Mouse (Mus musculus) thymus, adult 2 months (tissue): ENCODE results near the gene Hcls1.

Experiments
- CTCF ChIP-seq: fragments of 200-500 bp; IDR thresholded peaks from 2 replicates; pipeline ENCODE4 v1.5.1; 2012; ENCODE audit warnings: mild to moderate bottlenecking, control low read depth, low read length, moderate library complexity, borderline replicate concordance; ENCODE audit not compliant: control insufficient read depth, poor library complexity, insufficient read depth; ENCODE audit errors: extremely low read depth
- POLR2A ChIP-seq: fragments of 200-500 bp; IDR thresholded peaks from 2 replicates; pipeline ENCODE4 v1.6.1; 2012; ENCODE audit warnings: mild to moderate bottlenecking, low read length, control low read depth, moderate library complexity; ENCODE audit not compliant: control insufficient read depth, poor library complexity, insufficient read depth; ENCODE audit errors: extremely low read depth

DNA sequence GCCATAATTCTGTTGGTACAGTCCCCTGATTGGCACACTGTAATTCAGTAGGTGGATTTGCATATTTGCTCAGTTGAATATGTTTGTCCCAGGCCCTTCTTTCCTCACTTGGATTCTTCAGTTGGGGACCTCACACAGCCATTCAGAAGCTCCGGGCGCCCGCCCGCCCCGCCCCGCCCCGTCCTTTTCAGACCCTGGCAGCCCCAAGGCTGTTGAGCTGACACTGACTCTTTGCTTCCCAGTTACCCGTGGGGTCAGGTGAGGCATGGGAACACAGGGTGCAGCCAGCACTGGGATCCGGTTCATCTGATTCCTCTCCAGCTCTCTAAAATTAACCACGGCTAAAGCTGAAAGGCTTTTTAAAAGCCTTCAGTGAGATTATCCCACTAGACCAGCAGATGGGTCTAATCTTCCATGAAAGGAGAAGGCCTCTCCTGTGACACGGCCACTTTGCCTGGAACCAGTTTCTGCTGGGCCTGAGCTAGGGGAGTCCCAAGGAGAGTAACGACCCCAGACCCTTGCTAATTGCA is 10.2 kb downstream of the Hcls1 start:
- TF ChIP-seq CTCF (no peak), POLR2A (no peak)
